Mouse (Mus musculus) thymus, postnatal 10 days (tissue): Measurements from ENCODE around the gene Alox5.

Source experiments
- DNase-seq, 2 experiments: peaks; one replicate each; pipeline ENCODE4 v3.0.0; 2021; ENCODE audit warnings: low spot score in 2 of 2

Alox5 gene

DNA sequence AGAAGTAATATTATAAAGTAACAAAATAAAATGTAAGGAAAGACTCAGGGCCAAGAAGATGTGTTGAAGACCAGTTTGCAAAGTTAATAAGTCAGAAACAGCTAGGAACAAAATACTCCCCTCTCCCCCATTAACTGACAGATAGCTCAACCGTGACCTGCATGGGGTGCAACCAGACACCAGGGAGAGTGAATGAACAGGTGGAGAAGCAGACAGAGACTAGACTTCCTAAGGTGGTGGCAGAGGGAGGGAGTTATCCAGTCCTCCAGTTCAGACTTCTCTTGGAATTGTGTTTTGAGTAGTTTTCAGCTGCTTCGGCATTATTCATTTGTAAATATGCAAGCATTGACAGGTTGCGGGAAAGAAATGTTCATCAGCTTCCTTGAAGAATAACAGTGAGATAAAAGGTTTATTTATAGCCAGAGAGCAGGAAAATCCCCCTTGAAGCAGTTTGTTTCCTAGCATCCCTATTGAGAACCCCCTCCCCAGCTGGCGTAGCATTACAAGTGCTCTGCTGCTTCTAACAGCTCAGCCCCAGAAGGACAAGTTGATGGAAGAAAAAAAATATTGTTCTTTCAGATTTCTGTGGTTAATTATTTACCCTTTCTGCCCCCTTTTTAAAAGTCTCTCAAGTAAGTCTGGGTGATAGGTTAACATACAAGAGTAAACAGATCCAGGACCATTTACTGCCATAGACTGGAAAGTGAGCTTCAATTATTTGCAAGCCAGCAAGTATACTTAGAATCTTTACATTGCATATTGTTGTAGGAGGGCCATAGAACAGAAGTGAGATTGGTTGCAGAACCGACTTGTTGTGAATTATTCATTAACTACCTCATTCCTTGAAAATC lies 75.6 kb downstream of the Alox5 start:
- no peak for DNase-seq

DNA sequence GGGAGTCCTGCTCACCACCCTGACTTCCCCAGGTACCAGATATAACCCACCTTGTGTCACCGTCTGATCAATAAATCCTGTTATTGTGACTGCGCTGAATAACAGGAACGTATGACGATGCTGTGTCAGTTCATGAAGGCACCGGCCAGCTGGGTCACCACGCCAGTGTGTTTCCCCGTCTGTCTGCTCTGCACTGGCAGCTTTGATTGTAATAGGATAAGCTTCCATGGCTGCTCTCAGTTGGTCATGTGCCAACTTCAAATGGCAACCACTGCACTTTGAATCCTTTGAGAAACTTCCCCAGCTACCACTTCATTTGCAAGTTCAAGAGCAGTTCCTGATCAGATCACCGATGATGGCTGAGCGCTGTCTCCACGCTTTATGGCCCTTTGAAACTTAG lies 77.4 kb downstream of the Alox5 start:
- no peak for DNase-seq

DNA sequence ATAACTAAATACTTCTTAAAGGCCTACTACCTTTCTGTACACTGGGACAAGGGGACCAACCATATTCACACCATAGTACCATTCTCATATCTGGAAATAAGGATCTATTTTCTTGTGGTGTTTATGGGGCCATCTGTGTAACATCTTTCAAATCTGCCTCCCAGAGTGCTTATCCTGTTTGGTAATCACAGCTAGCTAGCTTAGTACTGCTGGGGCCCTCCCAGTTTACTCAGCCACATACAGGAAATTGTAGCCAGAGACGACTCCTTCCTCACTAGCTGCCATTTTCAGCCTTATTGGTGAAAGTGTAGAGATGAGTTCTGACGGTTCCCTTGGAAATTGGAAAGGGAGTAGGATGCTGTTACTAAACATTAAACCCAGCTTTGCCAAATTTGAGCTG lies 79.4 kb downstream of the Alox5 start:
- no peak for DNase-seq

DNA sequence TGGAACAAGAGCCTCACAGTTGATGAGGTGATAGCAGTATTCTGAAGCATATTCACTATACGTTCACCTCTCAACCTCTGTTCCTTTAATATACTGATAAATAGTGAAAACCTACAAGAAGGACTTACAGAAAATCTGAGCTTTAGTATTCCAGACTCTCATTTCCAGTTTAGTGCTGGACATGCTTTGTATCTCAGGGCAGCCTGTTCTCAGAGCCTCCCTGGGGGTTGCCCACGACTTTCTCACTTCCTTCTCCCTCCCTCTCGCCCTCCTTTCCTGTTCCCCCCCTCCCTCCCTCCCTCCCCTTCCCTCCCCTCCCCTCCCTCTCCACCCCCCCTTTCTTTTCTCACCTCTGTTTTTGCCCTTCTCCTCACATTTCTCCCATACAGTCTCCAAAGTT lies 80.8 kb downstream of the Alox5 start:
- no peak for DNase-seq

DNA sequence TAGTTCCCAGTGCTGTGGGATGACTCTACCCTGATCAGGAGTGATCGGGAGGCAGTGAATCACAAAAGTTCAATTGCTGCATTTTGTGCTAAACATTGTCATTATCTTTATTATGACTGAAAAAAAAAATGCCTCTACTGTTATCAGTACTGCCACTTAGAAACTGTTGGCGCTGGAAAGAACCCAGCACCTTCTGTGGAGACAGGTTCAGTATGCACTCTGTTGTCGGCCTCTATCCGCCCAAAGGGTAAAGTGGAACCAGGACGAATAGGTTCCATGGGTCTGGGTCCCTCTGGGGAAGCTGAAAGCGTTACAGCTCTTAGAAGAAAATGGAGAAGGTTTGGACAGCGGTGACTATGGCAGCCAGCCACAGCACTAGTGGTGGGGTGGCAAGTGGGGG lies 82.1 kb downstream of the Alox5 start:
- no peak for DNase-seq

DNA sequence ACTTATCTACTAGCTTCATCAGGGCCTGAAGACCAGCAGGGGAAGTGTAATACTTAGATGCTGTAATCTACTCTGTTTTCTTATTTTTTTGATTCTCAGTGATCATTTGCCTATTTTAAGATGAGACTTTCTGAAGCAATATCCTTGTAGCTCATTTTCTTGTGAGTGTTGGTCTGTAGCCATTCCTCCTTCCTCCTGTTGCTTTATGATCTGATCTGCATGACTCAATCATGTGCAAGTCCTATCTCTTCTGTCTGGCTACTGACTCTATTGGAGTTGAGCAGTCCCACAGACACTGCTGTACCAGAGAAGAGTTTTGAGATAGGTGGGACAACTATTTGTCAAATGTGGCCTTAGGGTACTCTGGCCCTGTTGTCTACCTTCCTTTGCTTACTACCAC lies 86.4 kb downstream of the Alox5 start:
- DNase-seq, result no peak

DNA sequence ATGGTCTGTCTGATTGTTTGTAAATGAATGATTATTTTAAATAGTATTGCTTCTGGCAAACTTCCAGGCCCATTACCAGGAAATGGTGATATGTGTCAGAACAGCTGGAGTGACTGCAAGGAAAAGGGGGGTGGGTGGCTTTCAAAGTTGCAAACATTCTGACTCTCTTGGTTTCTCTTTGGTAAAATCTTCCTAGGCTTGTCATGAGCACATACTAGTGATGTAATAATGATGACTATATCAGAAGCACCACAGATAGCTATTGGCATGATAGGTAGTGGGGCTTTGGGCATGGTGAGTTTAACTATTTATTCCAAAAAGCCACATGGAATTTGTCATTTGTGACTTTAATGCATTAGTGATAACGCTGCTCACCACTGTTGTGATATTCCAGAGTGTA lies 86.8 kb downstream of the Alox5 start:
- DNase-seq, result no peak

DNA sequence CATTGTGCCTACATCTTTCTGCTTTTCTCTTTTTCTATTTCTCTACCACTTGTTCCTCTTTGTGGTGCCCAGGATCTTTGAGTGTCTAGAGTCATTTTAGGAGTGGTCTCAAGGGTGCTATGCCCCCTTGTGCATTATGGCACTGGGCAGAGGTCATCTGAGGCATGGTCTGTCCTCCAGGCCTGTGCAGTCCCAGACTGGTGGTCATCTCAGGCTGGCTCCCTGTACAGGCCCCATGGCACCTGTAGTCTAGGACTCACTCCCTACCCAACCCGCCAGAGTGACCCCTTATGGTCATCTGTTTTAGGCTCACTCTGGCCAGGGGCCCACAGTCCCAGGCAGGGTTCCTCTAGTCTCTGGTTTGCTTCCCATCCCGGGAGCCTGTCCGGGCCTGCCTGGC lies 89.5 kb downstream of the Alox5 start:
- no peak for DNase-seq

DNA sequence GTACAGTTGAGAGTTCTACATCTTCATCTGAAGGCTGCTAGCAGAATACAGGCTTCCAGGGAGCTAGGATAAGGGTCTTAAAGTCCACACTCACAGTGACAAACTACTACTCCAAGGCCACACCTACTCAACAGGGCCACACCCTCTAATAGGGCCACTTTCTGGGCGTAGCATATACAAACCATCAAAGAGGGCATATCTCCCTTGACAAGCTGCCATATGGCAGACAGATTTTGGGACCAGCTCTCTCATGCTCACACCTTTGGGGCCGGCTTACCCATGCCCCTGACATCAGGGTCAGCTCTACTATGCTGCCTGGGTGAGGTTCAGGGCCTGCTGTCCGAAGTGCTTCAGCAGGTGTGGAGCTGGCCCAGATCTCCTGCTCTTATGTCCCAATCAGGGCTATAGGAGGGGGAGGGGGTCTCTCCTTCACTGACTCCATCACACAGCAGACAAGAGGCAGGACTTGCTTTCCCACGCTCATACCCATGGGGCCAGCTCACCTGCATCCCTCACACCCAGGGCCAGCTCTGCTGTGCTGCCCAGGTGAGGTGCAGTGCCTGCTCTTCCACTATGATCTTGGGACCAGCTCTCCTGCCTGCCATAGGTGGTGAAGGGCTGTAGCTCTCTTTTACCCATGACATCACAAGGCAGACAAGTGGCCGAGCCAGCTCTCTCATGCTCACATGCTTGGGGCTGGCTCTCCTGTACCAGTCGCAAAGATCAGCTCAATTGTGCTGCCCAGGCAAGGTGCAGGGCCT lies 90.6 kb downstream of the Alox5 start:
- no peak for DNase-seq

DNA sequence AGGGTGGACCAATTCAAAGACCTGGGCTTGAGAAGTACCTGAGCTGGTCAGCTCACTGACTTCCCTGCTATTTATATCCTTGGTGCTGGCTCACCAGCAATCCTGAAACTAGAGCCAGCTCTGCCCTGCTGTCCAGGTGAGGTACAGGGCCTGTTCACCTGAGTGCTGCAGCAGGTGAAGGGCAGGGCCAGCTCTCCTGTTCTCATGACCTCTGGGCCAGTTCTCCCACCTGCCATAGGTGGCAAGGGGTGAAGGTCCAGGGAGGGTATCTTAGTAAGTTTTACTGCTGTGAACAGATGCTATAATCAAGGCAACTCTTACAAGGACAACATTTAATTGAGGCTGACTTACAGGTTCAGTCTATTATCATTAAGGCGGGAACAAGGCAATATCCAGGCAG lies 91.2 kb downstream of the Alox5 start:
- DNase-seq, result no peak

DNA sequence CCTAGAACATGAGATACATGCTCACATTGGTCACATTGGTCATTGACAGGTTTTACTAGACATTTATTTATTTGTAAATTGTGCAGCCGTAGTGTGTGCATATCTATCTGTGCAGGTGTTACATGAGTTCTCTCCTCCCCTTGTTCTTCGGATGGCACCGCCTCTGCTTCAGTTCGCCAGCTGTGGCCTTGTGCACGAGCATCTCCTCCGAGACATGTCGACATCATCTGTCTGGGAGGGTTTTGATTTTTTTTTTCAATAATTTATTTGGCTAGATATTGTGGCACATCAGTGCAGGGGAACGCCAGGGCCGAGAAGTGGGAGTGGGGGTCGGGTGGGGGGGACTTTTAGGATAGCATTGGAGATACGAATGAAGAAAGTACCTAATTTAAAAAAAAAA lies 93.0 kb downstream of the Alox5 start:
- DNase-seq, result no peak

DNA sequence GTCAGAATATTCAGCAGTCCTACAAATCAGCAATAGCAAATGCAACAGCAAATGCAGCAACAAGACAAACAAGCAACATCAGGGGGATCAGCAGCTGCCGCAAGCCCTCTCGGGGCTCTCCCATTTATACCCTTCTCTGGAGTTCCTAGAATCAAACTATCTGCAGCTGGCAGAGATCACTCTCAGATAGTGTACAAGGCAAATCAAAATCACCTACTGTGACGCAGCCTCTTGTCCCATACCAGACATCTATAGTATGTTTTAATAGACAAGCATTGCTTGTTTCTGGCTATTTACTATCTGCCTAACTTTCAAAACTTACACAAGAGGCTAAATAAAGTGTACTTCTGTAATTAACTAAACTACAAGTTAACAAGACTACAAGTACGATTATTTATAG lies 99.0 kb downstream of the Alox5 start:
- DNase-seq, result no peak

DNA sequence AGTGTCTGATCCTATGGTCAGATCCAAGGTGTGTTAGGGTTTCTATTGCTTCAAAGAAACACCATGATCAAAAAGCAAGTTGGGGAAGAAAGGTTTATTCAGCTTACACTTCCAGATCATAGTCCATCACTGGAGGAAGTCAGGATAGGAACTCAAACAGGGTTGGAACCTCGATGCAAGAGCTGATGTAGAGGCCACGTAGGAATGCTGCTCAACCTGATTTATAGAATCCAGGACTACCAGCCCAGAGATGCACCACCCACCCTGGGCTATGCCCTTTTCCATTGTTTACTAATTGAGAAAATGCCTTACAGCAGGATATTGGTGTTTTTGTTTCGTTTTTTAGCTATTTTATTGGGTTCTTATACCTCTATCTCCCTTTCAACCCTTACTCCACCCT lies 99.5 kb downstream of the Alox5 start:
- no peak for DNase-seq
